Mouse (Mus musculus): ENCODE data around the gene Vps37d.
"Not testable (repeated sequence)": the region's sequence is repeated elsewhere in the genome, so short reads cannot be mapped to it uniquely, and the experiment has no call there.

Vps37d gene

GRCm38 (mm10) chr5:135073349-135074150 is 4.5 kb downstream of the Vps37d start:
- DNase-seq: peak in 1 of 2 experiments; percentile 19

DNA sequence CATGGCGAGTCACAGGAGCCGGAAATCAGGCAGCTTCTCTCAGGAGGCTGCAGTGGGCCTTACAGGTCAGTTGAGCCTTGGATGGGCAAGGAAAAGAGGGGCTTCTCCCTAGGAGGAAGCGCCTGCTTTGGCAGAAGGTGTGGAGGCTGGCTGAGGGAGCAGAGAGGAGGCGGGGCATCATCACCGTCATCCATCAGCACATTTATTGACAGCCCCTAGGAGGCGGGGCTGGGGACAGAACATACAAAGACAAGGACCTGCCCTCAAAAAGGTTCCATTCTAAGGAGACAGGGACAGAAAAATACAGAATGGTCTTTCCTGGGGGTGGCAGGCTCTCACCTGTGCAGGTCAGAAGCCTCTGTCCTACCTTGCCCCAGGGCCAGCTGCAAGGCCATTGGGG is 5.3 kb downstream of the Vps37d start:
- no peak for DNase-seq

DNA sequence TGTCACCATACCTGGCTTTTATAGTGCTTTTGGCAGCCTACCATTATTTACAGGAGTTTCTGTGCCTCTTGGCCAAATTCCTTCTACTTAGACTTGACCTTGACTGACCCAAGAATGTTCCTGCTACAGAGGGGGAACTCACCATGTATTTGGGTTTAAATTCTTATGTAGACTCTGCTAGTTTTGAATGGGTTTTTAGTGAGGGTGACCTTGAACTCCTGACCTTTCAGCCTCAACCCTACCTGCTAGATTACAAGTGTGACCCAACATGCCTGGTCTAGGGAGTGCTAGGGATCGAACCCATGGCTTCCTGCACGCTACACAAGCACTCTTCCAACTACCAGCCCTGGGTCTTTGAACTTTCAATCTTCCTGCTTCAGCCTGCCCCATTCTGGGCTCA is 6.0 kb downstream of the Vps37d start:
- no peak for DNase-seq

GRCm38 (mm10) chr5:135070448-135070847 is 7.6 kb downstream of the Vps37d start:
- no peak for DNase-seq

GRCm38 (mm10) chr5:135066008-135066407 is 12.1 kb downstream of the Vps37d start:
- no peak for DNase-seq

GRCm38 (mm10) chr5:135064909-135065446 is 13.1 kb downstream of the Vps37d start, which contains the start of gene Bud23:
Gene Bud23, minus strand, starts transcription at chr5:135064959.
- not testable (repeated sequence) for DNase-seq

DNA sequence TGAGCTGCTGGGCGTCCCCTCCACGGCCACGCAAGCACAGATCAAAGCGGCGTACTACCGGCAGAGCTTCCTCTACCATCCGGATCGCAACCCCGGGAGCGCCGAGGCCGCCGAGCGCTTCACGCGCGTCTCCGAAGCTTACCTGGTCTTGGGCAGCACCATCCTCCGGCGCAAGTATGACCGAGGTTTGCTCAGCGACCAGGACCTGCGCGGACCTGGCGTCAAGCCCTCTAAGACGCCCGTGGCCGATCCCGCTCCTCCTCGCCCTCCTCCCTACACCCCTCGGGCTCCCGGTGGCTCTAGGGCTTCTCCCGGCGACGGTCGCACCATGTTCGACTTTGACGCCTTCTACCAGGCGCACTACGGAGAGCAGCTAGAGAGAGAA is 13.7 kb downstream of the Vps37d start:
- peak in 1 of 2 experiments; percentile 41 for DNase-seq

DNA sequence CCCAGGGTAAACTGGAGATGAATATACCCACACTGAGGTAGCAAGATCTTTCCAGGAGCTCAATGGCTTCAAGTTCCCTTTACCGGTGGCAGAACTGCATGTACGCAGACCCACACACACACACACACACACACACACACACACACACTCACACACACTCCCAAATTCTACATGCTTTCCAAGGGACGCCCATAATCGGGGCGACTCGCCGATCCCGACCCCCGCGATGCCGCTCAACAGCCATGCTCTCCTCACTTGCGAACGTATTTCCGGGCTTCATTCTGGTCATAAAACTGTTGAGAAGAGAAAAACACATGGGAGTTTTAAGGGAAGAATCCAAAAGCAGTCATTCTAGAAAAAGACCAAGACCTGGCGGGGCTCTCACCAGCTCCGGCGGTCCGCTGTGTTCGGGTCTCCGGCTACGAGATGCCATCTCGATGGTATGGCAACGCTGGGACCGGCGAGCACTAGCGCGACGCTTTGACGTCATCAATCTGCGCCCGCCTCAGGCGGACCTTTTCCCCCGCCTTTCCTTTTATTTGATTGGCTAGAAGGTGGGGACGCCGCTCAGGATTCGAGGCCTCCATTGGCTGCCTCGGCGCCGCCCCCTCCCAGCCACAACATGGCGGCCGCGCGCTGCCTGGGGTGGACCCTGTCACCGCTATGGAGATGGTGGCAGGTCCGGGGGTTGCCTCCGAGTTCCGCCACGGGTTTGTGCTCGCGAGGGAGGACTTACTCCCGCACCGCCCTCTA is 14.3 kb downstream of the Vps37d start, which contains the start of gene Dnajc30:
Gene Dnajc30, plus strand, starts transcription at position 574 of the 753 bp plus-strand sequence.
- peak; percentile 96 to 98 for DNase-seq

- DNase-seq: no peak
Measured at GRCm38 (mm10) chr5:135053356-135053755, 24.7 kb downstream of the Vps37d start.

- not testable (repeated sequence) for DNase-seq
Measured at GRCm38 (mm10) chr5:135049268-135049667, 28.8 kb downstream of the Vps37d start.

DNA sequence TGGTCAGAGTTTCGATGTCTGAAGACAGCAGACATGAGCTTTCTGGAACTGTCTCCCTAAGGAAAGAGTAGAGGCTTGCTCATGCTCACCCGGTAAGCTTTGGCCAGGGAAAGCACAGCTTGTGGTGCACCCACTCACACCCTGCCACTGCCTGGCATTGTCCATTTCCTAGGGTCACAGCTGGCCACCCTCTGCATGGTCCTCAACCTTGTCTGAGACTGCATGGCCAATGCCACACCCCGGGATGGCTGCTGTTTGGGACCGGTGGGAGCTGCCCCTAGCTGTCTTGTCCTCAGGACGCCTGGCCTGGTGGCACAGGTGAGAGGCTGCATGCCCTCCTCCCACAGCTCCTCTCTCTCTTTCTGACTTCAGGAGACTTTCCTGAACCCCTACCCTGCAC is 29.5 kb downstream of the Vps37d start:
- no peak for DNase-seq

- DNase-seq: no peak
Measured at GRCm38 (mm10) chr5:135044575-135044974, 33.5 kb downstream of the Vps37d start.

- DNase-seq: no peak
Measured at GRCm38 (mm10) chr5:135042105-135042788, 35.8 kb downstream of the Vps37d start.

DNA sequence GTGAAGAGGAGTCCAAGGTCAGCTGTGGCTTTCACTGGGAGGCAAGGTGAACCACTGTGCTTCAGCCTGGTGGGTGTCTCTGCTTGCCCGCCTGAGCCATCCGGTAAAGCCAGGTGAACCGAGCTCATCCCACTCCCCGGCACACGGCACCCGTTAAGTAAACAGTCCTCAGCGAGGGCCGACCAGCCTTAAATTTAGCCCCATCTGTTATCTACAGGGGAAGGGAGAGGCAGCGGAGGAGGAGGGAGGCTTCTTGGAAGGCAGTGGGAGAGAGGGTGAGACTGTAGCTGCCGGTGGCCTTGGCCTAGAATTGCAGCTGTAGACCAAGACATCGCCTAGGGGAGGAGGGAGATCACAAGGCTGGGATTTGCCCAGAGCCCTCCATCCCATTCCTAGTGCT is 37.3 kb downstream of the Vps37d start:
- DNase-seq: no peak

GRCm38 (mm10) chr5:135040059-135040458 is 38.0 kb downstream of the Vps37d start:
- DNase-seq: no peak

DNA sequence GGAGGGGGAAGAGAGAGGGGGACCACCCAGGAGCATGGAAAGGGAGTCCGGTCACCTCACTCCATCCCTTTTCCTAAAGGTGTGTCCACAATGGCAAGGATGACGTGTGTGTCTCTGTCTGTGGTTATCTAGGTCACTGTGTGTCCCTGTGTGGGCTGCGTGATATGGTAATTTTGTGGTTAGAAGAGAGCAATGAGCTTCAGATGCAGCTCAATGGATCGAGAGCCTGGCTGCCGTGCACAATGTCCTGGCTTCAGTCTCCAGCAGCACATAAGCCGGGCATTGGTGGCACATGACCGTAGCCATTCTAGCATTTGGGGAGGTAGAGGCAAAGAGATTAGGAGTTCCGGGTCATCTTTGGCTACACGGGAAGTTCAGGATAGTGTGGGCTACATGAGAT is 38.5 kb downstream of the Vps37d start:
- DNase-seq: no peak

- DNase-seq: peak in 1 of 2 experiments; percentile 28
Measured at GRCm38 (mm10) chr5:135037946-135038345, 40.1 kb downstream of the Vps37d start.

DNA sequence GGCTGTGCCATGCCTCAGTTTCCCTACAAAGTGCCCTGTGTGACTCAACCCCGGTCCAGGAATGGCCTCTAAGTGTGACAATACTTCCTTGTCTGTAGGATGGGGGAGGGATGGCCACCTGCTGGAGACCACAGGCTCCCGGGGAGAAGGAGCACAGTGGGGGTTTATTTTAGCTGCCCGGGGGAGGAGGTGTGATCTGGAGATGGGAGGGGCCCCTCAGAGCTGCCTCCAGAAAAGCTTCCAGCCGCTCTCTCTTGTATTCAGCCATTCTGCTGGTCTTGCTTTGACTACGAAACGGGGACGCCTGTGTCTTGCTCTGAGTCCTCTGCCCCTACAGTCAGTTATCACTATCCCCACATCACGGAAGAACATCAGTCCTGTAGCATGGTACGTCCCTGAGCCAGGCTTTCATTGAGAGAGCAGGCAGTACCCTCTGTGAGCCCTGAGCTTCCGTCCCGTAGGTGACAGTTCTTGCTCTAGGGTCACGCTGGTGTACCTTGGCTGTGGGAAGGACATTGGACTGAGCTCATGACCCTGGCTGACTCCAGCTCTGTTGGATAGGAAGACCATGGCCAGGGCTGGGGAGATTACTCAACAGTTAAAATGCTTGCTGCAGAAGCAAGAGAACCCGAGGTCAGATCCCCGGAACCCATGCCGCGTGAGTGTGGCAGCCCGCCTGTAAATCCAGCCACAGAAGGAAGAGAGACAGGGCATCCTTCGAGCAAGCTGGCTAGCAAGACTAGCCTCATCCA is 42.3 kb downstream of the Vps37d start:
- DNase-seq: no peak

DNA sequence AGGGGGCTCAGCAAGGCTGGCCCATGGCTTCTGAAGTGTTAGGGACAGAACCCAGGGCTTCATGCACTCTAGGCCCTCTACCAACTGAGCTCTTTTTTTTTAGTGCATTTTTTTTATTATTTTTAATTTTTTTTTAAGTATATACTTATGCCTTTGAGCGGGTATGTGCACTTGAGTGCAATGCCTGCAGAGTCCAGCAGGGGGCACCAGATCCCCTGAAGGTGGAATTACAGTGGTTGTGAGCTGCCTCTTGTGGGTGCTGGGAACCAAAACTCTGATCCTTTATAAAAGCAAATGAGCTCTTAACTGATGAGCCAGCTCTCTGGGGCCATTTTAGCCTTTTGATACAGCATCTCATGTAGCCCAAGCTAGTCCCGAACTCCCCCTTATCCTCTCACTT is 43.5 kb downstream of the Vps37d start:
- DNase-seq: no peak

GRCm38 (mm10) chr5:135032581-135032980 is 45.5 kb downstream of the Vps37d start:
- no peak for DNase-seq

DNA sequence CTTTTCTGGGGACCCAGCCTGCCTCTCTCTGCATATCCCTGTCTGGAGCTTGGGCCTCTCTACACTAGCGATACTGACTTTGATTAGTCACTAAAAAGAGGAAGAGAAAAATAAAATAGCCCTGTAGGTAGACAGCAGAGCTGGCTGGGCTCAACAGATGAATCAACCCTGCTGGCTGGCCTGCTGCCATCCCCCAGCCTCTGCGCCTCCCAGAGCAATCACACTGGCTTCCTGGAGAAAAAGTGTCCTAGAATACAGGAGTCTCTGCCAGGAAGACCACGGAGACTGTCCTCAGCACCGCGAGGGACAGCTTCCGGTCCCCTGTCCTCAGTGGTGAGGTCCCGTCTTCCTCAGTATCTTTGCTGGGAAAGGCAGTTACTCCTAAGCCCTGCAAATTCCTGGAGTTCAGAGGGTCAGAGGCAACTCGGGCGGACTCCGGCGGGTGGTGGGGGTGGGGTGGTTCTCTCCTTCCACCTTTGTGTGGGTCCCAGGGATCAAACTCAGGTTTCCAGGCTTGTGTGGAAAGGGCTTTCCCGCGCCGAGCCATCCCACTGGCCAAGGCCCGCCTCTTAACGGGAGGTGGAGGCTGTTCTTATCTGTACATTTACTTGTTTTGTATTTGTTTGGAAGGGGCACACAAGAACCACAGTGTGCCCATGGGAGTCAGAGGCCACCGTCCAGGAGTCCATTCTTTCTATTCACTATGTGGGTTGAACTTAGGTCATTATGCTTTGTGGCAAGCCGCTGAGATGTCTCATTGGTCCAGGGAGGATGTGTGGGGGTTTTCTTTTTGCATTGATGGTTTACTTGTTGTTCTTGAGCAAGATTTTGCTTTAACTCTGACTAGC is 48.8 kb downstream of the Vps37d start:
- peak; percentile 71 to 76 for DNase-seq
